Mouse (Mus musculus) c-Kit-positive CD71-positive TER-119-negative erythroid progenitor cells, embryonic 14.5 days (primary cell): ENCODE results near the gene Kif3c.
A peak's percentile ranks its signal among the peaks of the same experiment; 100 is the strongest.
"Not testable (repeated sequence)": the region's sequence is repeated elsewhere in the genome, so short reads cannot be mapped to it uniquely, and the experiment has no call there.

Experiments used
- DNase-seq: peaks from one replicate; pipeline ENCODE4 v3.0.0-alpha.2; 2013; ENCODE audit warnings: low read depth

The Kif3c gene

DNA sequence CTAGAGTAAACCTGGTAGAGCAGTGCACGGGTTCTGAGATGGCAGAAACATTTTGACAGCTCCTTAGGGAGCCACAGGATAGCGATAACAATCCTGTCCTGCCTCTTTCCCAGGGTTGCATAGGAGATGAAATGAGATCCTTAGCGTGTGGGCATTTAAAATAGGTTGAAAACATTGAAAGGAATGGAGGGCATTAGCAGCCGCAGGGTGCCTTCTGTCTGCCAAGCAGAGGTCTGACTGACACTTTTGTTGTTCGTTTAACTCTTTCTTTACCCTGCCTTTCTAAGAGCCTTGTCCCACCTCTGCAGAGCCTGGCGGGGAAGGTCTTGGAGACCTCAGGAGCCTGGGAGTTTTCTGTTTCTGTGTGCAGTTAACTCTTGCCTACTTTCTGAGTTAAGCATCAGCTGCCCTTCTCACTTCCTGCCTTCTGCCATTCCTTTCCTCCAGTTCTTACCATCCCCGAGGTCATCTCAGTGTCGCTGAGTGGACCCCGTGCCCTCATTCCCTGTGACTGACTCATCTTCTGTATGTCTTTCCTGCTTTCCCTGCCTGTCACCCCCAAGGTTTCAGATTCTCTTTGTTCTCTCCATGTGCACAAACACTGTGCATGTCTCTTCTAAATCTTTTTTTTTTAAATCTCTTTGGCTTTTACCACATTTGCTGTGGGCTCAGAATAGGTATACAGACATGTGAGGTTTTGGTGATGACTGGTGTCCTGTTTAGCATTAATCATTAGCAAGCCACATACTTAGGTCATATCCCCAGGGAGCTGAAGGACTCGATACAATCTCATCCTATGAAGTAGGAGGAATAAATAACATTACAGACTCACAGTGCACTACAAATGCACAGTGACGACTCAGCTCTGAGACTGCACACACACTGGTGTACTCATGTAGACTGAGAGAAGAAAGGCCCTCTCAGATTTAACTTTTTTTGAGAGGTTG is 6.3 kb downstream of the Kif3c start:
- DNase-seq = no peak

GRCm38 (mm10) chr12:3371991-3372390 is 7.1 kb downstream of the Kif3c start:
- DNase-seq = no peak

GRCm38 (mm10) chr12:3373566-3373965 is 8.6 kb downstream of the Kif3c start:
- DNase-seq = no peak

DNA sequence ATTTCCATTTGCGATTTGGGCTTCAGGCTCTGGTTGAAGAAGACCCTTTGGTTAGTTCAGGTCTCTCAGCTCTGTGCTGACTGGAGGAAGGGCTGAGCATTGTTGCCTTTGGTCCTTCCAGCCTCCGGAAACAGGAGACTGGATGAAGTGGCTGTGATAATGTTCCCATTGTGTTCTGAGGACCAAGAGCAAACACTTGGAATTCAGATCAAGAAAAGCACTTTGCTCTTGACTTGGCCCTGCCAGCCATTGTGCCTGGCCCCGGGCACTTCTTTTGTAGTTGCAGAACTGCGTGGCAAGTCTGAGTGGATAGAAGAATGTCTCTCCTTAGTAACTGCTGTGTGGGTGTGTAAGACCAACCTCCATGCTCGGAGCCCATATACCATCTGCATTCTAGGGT is 9.6 kb downstream of the Kif3c start:
- DNase-seq = no peak

- no peak for DNase-seq
Measured at GRCm38 (mm10) chr12:3377190-3377589, 12.3 kb downstream of the Kif3c start.

DNA sequence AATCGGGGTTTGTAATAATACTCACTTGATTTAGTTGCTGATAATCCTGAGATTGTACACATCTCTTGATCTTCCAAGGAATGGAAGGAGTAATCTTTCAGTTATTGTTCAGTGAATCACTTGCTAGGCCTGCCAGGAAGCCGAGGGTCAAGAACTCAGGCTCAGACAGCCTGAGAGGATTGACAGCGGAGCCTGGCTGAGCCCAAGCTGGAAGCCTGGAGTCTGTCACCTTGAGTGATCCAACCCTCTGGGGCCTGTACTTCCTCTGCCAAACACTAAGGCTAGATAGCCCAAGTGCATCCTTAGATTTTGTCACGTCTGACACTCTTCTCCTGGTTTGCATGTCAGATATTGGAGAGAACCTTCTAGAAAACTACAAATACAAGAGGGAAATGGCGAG is 12.8 kb downstream of the Kif3c start:
- no peak for DNase-seq

DNA sequence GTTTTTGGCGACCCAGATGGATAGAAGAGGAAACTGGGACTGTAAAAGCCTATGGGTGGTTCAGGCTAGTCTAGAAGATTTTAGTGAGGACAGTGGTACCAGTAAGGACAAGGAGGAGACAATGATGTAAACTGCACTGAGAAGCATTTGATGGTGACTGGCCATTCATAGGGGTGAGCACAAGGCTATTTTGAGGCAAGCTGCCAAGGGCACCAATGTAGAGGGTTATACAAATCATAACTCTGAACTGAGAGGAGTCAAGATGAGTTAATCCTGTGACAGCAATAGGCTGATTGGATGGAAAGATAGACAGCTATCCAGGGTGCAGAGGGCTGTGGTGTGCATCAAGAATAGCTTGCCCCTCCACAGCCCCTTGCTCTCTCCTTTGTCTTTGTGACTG is 19.9 kb downstream of the Kif3c start:
- DNase-seq = no peak

GRCm38 (mm10) chr12:3385271-3385670 is 20.3 kb downstream of the Kif3c start:
- no peak for DNase-seq

- DNase-seq = no peak
Measured at GRCm38 (mm10) chr12:3385940-3386339, 21.0 kb downstream of the Kif3c start.

DNA sequence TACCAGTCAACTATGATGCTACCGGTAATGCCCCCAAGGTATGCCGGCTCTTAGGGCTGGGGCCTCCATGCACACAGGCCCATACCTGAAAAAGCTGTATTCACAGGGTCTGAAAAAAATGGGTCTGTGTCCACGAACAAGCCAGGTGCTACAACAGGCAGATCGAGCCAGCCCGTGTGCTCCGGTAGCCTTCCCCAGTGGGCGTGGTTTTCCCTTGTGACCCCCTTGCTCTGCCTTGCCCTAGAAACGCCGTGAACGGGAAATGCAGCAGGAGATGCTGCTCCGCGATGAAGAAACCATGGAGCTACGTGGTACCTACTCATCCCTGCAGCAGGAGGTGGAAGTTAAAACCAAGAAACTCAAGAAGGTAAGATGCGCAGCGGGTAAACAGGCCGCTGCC is 23.0 kb downstream of the Kif3c start:
- DNase-seq = no peak

- DNase-seq = no peak
Measured at GRCm38 (mm10) chr12:3389394-3389793, 24.5 kb downstream of the Kif3c start.

DNA sequence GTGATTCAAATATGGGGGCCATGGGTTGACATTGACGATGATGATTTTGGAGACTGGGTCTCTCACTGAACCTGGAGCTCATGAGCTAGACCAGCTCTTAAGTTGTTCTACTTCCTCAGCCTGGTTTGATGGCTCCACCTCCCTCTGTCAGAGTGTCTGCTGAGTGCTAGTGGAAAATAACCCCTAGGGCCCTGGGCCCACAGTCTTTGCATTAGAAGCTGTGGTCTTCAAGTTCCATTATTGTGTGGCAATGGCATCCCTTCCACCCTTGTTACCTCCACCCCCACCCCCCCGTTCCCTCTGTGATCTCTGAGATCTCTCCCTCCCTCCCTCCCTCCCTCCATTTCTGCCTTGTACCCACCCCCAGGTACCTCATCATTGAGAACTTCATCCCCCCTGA is 25.1 kb downstream of the Kif3c start:
- no peak for DNase-seq

DNA sequence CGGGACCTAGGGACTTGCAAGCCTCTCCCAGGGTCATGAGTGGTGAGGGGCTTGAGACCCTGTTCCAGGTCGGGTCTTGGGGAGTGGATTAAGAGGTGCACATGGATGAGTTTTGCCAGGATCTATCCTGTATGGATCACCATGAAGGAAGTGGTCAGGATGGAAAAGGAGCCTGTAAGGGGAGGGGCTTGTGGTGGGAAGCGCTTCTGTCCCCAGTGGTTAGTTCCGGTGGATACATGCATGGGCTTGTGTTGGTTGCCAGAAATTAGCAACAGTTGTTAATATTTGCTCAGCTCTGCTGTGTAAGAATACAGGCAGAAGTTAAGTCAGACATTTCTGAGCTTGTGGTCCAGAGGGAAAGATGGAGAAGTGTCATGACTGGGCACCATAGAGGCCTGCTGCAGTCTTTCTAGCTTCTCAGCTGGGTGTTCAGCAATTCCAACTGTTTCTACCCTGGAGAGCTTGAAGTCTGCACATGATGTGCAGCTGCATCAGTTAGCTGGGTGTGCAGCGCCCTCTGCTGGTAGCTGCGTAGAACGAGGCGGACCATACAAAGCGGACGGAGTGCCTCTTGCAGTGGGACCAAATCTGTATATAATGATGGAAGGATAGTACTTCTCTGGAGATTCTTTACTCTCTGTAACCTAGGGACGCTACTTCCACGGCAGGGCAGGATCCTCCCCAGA is 25.8 kb downstream of the Kif3c start:
- DNase-seq = peak; percentile 62

DNA sequence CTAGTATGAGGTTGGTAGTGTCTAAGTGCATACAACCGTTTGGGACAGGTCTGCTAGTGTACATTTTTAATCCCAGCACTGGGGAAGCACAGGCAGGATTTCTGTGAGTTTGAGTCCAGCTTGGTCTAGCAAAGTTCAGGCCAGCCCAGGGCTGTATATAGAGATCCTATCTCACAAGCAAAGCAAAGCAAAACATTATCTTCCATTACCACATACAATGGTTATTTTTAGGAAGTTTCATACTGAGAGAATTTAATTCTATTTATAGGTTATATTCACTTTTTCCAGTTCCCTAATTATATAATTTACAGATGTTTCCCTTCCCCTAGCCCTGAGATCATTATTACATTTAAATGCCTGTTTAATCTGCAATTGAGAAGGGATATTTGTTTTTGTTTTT is 26.3 kb downstream of the Kif3c start:
- DNase-seq = no peak

GRCm38 (mm10) chr12:3393140-3393539 is 28.2 kb downstream of the Kif3c start:
- no peak for DNase-seq

- no peak for DNase-seq
Measured at GRCm38 (mm10) chr12:3396931-3397330, 32.0 kb downstream of the Kif3c start.

- not testable (repeated sequence) for DNase-seq
Measured at GRCm38 (mm10) chr12:3405662-3406061, 40.7 kb downstream of the Kif3c start.

- no peak for DNase-seq
Measured at GRCm38 (mm10) chr12:3406585-3406984, 41.7 kb downstream of the Kif3c start.

DNA sequence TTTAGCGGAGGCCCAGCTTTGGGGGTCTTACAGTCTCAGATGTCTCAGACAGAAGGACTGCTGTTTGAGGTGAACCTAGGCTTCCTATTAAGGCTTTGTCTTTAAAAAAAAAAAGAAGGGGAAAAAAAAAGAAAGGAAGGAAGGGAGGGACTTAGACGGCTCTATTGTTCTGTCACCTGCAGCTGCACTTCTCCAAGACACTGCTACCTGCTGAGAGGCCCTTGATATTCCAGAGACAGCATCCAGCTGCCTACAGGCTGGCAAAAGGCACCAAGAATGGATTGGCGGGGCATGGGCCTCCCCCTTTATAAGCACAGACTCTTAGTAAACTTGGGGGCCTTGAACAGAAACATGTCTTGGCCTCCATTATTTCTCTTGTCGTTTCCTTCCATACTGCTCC is 50.0 kb downstream of the Kif3c start:
- DNase-seq = no peak

DNA sequence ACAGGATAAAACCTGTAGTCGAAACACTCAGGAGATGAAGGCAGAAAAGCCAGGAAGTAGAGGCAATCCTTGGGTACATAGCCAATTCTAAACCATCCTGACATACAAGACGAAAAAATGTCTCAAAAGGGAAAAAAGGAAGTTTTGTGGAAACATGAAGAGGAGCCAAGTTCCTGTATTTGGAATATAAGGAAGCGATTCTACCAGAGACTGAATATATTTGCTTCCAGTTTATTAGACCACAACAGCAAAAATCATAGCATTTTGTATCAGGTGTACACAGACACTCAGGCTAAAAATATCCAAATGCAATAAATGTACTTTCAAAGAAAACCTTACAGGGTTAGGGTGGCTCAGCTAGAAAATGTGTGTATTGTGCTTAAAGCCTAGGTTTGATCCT is 53.8 kb downstream of the Kif3c start:
- DNase-seq = no peak

GRCm38 (mm10) chr12:3420519-3420918 is 55.6 kb downstream of the Kif3c start:
- DNase-seq = no peak

GRCm38 (mm10) chr12:3422786-3423185 is 57.9 kb downstream of the Kif3c start:
- no peak for DNase-seq

- no peak for DNase-seq
Measured at GRCm38 (mm10) chr12:3424179-3424578, 59.2 kb downstream of the Kif3c start.
